Mouse (Mus musculus) thymus, adult 2 months (tissue): Measurements from ENCODE around the gene Arhgap23. TPM values are rescaled to one million over a fixed set of nuclear protein-coding genes. Genes with fewer than 3 reads are reported as not detected.

Experiments used
- DNase-seq: peaks from one replicate; pipeline ENCODE4 v3.0.0; 2021
- H3K27ac ChIP-seq: fragments of 200-500 bp; 2 replicates; pipeline ENCODE4 v1.5.1; 2012; ENCODE audit warnings: low read length, control low read depth; ENCODE audit not compliant: control insufficient read depth, insufficient read depth
- H3K27me3 ChIP-seq: fragments of 200-500 bp; 2 replicates; pipeline ENCODE4 v1.6.1; 2012; ENCODE audit warnings: mild to moderate bottlenecking, low read length, moderate library complexity, mixed read lengths; ENCODE audit not compliant: control insufficient read depth, insufficient read depth
- H3K36me3 ChIP-seq: fragments of 200-500 bp; 2 replicates; pipeline ENCODE4 v1.6.1; 2012; ENCODE audit warnings: mild to moderate bottlenecking, low read length, moderate library complexity; ENCODE audit not compliant: control insufficient read depth, insufficient read depth
- H3K4me1 ChIP-seq: fragments of 200-500 bp; replicated peaks from 2 replicates; pipeline ENCODE4 v1.6.1; 2012; ENCODE audit warnings: low read length; ENCODE audit not compliant: control insufficient read depth, insufficient read depth
- H3K4me3 ChIP-seq: fragments of 200-500 bp; 2 replicates; pipeline ENCODE4 v1.5.1; 2012; ENCODE audit warnings: mild to moderate bottlenecking, low read length, control low read depth, moderate library complexity; ENCODE audit not compliant: control insufficient read depth, insufficient read depth
- CTCF ChIP-seq: fragments of 200-500 bp; IDR thresholded peaks from 2 replicates; pipeline ENCODE4 v1.5.1; 2012; ENCODE audit warnings: mild to moderate bottlenecking, control low read depth, low read length, moderate library complexity, borderline replicate concordance; ENCODE audit not compliant: control insufficient read depth, poor library complexity, insufficient read depth; ENCODE audit errors: extremely low read depth
- POLR2A ChIP-seq: fragments of 200-500 bp; IDR thresholded peaks from 2 replicates; pipeline ENCODE4 v1.6.1; 2012; ENCODE audit warnings: mild to moderate bottlenecking, low read length, control low read depth, moderate library complexity; ENCODE audit not compliant: control insufficient read depth, poor library complexity, insufficient read depth; ENCODE audit errors: extremely low read depth
- WGBS: fragments of 180-500 bp; shearing (Covaris S2); methylation state at CpG from one replicate; pipeline ENCODE4 v1.1.7; 2018; 5-methylcytosine and 5-hydroxymethylcytosine counted together
- polyA plus RNA-seq: library from polyadenylated mRNA; depleted of rRNA; stranded (reverse); fragments of >200 nt; gene quantifications from 2 replicates; pipeline ENCODE4 v1.2.3, GENCODE M21; 2012; rRNA removed

Gene Arhgap23
- polyA plus RNA-seq, 1 experiment = 13.3 TPM

DNA sequence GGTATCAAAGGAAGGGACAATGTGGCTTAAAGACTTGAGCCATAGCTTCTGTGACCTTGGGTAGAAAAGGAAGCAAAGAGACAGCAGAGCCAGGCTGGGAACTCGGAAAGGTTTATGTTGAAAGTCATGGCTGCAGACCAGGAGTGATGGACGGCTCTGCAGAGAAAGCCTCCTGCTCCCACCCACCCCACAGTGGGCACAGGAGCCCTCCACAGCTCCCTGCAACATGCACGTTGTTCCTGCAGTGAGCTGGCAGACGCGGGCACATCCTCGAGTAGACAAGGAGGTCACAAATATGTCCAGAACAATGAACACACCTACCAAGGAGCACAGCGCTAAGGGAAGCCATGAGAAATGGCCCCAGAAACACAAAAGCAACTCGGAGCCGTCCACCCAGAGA is 128.6 kb downstream of the Arhgap23 start:
- DNase-seq = no peak
- TF ChIP-seq POLR2A (no peak), CTCF (no peak)
- peaks cover 22% of the 10 kb centered on the region for H3K27me3 ChIP-seq
- H3K4me1 ChIP-seq = peaks cover 11% of the 10 kb centered on the region
- WGBS = 91% methylated on average over 9 of the region's 9 CpGs
- H3K4me3 ChIP-seq = no peak overlapping the region
- no peaks in the 10 kb centered on the region for H3K36me3 ChIP-seq
- no peak overlapping the region for H3K27ac ChIP-seq

DNA sequence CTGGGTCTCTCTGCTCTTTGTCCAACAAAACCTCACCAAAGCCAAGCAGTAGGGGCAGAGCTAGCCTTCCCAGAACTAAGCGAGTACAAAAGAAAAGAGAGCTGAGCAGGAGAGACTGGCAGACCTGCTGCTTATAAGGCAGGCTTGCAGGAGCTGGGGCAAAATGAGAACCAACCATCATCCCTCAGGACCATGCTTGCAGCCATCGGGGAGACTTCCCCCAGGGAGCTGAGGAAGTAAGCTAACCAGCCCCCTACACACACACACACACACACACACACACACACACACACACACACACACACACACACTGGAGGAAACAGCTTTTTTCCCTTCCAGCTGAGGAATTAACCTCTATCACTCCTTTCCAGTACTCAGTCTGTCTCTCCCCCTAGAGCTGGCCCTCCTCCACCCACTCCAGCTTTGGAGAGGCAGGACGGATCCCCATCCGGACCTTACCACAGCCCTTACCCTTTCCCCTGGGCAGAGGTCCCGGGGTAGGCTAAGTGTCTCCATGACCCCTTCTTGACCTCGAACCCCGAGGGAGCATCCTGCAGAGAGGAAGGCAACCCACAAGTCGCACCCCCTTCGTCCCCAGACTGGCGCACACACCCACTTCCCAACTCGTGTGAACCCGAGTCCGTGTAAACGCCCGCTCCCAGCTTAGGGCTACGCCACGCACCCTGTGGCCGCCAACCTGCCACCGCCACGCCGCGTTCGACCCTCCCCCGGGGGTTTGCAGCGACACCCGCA is 130.7 kb downstream of the Arhgap23 start:
- peaks cover 22% of the 10 kb centered on the region for H3K27me3 ChIP-seq
- H3K4me3 ChIP-seq = no peak overlapping the region; the same call in 1 of the 2 replicates
- no peaks in the 10 kb centered on the region for H3K36me3 ChIP-seq
- TF ChIP-seq CTCF (no peak), POLR2A (no peak)
- WGBS = 3% methylated on average over 26 of the region's 26 CpGs
- no peak overlapping the region for H3K27ac ChIP-seq
- no peak for DNase-seq
- H3K4me1 ChIP-seq = peaks cover 11% of the 10 kb centered on the region

DNA sequence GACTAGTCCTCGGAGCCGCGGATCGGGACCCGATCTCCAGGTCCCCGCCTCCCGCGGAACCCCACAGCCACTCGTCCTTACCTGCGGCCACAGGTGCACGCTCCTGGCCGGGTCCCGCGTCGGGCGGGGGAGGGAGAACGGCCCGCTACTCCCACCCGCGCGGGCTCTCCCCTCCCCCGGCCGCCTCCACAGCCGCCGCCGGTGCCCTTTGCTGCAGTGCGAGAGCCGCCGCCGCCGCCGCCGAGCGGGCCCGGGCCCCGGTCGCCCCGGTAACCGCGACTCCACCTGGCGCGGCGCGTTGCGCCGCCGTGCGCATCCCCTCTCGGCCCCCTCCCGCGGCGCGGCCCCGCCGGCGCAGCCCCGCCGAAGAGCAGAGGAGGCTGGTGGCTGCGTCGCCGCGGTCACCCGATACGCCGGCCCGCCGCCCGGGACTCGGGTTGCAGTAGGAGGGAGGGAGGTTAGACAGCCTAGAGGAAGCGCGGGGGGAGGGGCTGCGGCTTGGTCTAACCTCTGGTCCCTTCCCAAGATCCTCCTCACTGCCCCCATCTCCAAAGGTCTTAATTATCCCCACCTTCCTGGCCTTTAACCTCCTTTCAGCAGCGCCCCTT is 131.6 kb downstream of the Arhgap23 start:
- peaks cover 27% of the 10 kb centered on the region for H3K27me3 ChIP-seq
- DNase-seq = peak; percentile 13
- no peak overlapping the region for H3K27ac ChIP-seq
- peaks cover 11% of the 10 kb centered on the region for H3K4me1 ChIP-seq
- TF ChIP-seq CTCF = no peak
- peak overlapping the region; percentile 17 for H3K4me3 ChIP-seq
- H3K36me3 ChIP-seq = no peaks in the 10 kb centered on the region
- WGBS = under 1% methylated on average over 71 of the region's 73 CpGs

DNA sequence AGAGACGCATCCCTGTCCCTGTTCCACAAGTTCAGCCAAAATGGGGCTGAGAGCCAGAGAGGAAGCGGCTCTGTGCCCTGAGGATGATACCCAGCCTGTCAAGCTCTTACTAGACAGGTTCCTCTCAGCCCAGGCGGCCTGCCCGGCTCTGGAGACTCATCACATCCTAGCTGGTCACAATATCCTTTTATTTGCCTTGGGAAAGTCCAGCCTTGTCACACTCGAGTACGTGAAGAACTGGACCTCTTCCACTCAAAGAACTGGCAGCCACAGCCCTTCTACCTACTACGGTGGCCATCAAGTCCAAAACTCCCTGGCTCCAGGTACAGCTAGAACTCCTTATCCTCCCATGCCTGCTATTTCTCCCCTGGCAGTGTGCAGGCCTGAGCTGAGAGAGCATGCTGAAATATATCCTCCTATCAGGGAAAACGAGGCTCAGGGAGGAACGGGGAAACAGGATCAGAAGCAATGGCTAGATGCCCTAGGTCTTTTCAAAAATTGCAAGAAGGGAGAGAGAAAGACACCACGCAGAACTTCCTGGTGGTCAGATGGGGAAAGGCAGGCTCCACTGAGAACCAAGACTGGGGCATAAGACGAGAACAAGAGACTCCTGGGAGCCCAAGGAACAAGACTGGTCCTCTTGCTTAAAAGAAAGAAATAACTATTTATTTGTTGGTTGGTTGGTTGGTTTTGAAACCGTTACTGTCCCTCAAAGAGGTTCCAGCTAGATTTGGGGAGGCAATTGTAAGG is 132.8 kb downstream of the Arhgap23 start:
- Histone ChIP-seq H3K27me3 (peaks cover 27% of the 10 kb centered on the region), H3K27ac (no peak overlapping the region), H3K4me1 (peaks cover 11% of the 10 kb centered on the region), H3K36me3 (no peaks in the 10 kb centered on the region), H3K4me3 (no peak overlapping the region)
- WGBS = 73% methylated on average over 12 of the region's 12 CpGs
- DNase-seq = no peak
- TF ChIP-seq CTCF (no peak), POLR2A (no peak)

DNA sequence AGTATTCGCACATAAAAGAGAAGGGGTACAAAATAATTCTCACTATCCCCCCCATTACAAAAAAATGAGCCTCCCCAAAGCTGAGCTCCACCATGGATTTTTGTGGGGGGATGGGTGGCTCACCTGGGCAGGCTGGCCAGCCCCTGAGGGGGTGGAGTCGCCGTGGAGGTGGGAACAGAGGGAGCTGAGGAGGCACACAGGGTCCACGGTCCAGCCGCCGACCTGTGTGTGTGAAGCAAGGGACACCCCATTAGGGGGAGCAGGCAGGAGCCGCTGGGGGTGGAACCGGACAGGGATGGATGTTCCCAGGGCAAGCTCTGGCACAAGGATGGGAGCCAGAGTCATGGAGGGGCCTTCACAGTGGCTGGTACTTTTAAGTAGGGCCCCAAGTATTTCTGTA is 133.4 kb downstream of the Arhgap23 start:
- 71% methylated on average over 8 of the region's 8 CpGs for WGBS
- Histone ChIP-seq H3K27ac (no peak overlapping the region), H3K36me3 (no peaks in the 10 kb centered on the region), H3K4me1 (peaks cover 11% of the 10 kb centered on the region), H3K4me3 (no peak overlapping the region), H3K27me3 (peaks cover 27% of the 10 kb centered on the region)
- no peak for TF ChIP-seq POLR2A
- no peak for TF ChIP-seq CTCF
- no peak for DNase-seq

Other genes with a start within 250 kb of the Arhgap23 start
- 60.8 and 64.1 TPM in 2 replicates for gene Kpnb1, start 227.7 kb upstream of the Arhgap23 start, polyA plus RNA-seq
- gene Npepps, start 134.9 kb upstream of the Arhgap23 start, polyA plus RNA-seq = 36.9 and 42.9 TPM in 2 replicates
- gene Mrpl45, start 99.8 kb upstream of the Arhgap23 start, polyA plus RNA-seq = 13.2 and 14.1 TPM in 2 replicates
- gene Gpr179, start 63.5 kb upstream of the Arhgap23 start, polyA plus RNA-seq = 0.54 and 0.70 TPM in 2 replicates
- gene Socs7, start 53.0 kb upstream of the Arhgap23 start, polyA plus RNA-seq = 17.3 and 17.8 TPM in 2 replicates
- gene 4933428G20Rik, start 84.8 kb downstream of the Arhgap23 start, polyA plus RNA-seq = not detected in 2 replicates
- 0.32 and 0.55 TPM in 2 replicates for gene Srcin1, start 160.7 kb downstream of the Arhgap23 start, polyA plus RNA-seq
- 5.6 and 8.4 TPM in 2 replicates for gene Epop, start 214.2 kb downstream of the Arhgap23 start, polyA plus RNA-seq
- 89.5 and 99.1 TPM in 2 replicates for gene Mllt6, start 247.9 kb downstream of the Arhgap23 start, polyA plus RNA-seq